Mouse (Mus musculus) MEL (cell line): ENCODE measurements around the gene Ppp3r1. TPM values are rescaled to one million over a fixed set of nuclear protein-coding genes. Genes with fewer than 3 reads are reported as not detected.

Experiments used
- DNase-seq: peaks from one replicate; pipeline ENCODE4 v3.0.0; 2011; ENCODE audit warnings: low read depth, low spot score
- H3K27ac ChIP-seq: 2 replicates; pipeline ENCODE4 v1.5.1; 2012; ENCODE audit warnings: low read depth, mild to moderate bottlenecking, control low read depth, low read length, moderate library complexity; ENCODE audit not compliant: control insufficient read depth
- H3K27me3 ChIP-seq, 2 experiments: fragments of 150-350 bp in 1 of 2; sonication (generic) in 1 of 2; 2 replicates each; pipeline ENCODE4 v1.6.1; 2012; ENCODE audit warnings: low read length in 2 of 2, mild to moderate bottlenecking in 2 of 2, improper control_type of control experiment in 1 of 2, moderate library complexity in 1 of 2; ENCODE audit not compliant: insufficient read depth in 2 of 2, control insufficient read depth in 1 of 2
- H3K36me3 ChIP-seq, 2 experiments: 2 replicates each; pipeline ENCODE4 v1.6.1; 2012 to 2014; ENCODE audit warnings: low read length in 2 of 2, improper control_type of control experiment in 1 of 2, inconsistent platforms in 1 of 2, mild to moderate bottlenecking in 1 of 2; ENCODE audit not compliant: insufficient read depth in 2 of 2, control insufficient read depth in 1 of 2
- H3K4me1 ChIP-seq, 2 experiments: fragments of 150-350 bp in 1 of 2; sonication (generic) in 1 of 2; 2 replicates each; pipeline ENCODE4 v1.6.1; 2012; ENCODE audit warnings: low read length in 2 of 2, improper control_type of control experiment in 1 of 2, mild to moderate bottlenecking in 1 of 2; ENCODE audit not compliant: insufficient read depth in 2 of 2, control insufficient read depth in 1 of 2
- H3K4me3 ChIP-seq, 2 experiments: fragments of 150-350 bp in 1 of 2; sonication (generic) in 1 of 2; 2 replicates each; pipeline ENCODE4 v1.5.1; 2012; ENCODE audit warnings: low read depth in 2 of 2, low read length in 2 of 2, mild to moderate bottlenecking in 2 of 2, moderate library complexity in 2 of 2, control low read depth in 1 of 2, improper control_type of control experiment in 1 of 2; ENCODE audit not compliant: control insufficient read depth in 1 of 2, insufficient read depth in 1 of 2
- H3K79me2 ChIP-seq: 2 replicates; pipeline ENCODE4 v1.6.1; 2012; ENCODE audit warnings: mild to moderate bottlenecking, low read length, moderate library complexity; ENCODE audit not compliant: control insufficient read depth, poor library complexity, insufficient read depth
- H3K9ac ChIP-seq: 2 replicates; pipeline ENCODE4 v1.6.1; 2012; ENCODE audit warnings: low read depth, mild to moderate bottlenecking, control low read depth, low read length, moderate library complexity; ENCODE audit not compliant: control insufficient read depth, poor library complexity, severe bottlenecking
- H3K9me3 ChIP-seq: fragments of 150-350 bp; sonication (generic); replicated peaks from 2 replicates; pipeline ENCODE4 v1.6.1; 2012; ENCODE audit warnings: mild to moderate bottlenecking, low read length, improper control_type of control experiment, moderate library complexity; ENCODE audit not compliant: insufficient read depth
- BHLHE40 ChIP-seq: IDR thresholded peaks from 2 replicates; pipeline ENCODE4 v1.6.1; 2012; ENCODE audit warnings: low read depth, mild to moderate bottlenecking, inconsistent platforms, low read length, improper control_type of control experiment, borderline replicate concordance
- CTCF ChIP-seq, 3 experiments: IDR thresholded peaks in 2 of 3; conservative IDR thresholded peaks in 1 of 3; 2 replicates each; pipeline ENCODE4 v1.5.1; 2011 to 2012; ENCODE audit warnings: low read length in 3 of 3, low read depth in 2 of 3, mild to moderate bottlenecking in 2 of 3, improper control_type of control experiment in 1 of 3, inconsistent platforms in 1 of 3, mixed read lengths in 1 of 3, moderate library complexity in 1 of 3; ENCODE audit not compliant: control insufficient read depth in 1 of 3, insufficient read depth in 1 of 3, poor library complexity in 1 of 3, severe bottlenecking in 1 of 3
- ELF1 ChIP-seq: IDR thresholded peaks from 2 replicates; pipeline ENCODE4 v1.6.1; 2014; ENCODE audit warnings: low read depth, mild to moderate bottlenecking, inconsistent platforms, low read length, improper control_type of control experiment, moderate library complexity
- HCFC1 ChIP-seq: IDR thresholded peaks from 2 replicates; pipeline ENCODE4 v1.6.1; 2012; ENCODE audit warnings: low read depth, mild to moderate bottlenecking, inconsistent platforms, low read length, improper control_type of control experiment, moderate library complexity
- MAX ChIP-seq: IDR thresholded peaks from 2 replicates; pipeline ENCODE4 v1.6.1; 2011; ENCODE audit warnings: low read length, improper control_type of control experiment
- MAZ ChIP-seq: IDR thresholded peaks from 2 replicates; pipeline ENCODE4 v1.6.1; 2012; ENCODE audit warnings: low read depth, mild to moderate bottlenecking, inconsistent platforms, low read length, improper control_type of control experiment
- MEF2A ChIP-seq: IDR thresholded peaks from 2 replicates; pipeline ENCODE4 v1.6.1; 2014; ENCODE audit warnings: low read depth, mild to moderate bottlenecking, inconsistent platforms, low read length, improper control_type of control experiment; ENCODE audit not compliant: poor library complexity, insufficient replicate concordance, severe bottlenecking; ENCODE audit errors: extremely low read depth
- MXI1 ChIP-seq: IDR thresholded peaks from 2 replicates; pipeline ENCODE4 v1.6.1; 2011; ENCODE audit warnings: mild to moderate bottlenecking, low read depth, low read length, improper control_type of control experiment
- NELFE ChIP-seq: IDR thresholded peaks from 2 replicates; pipeline ENCODE4 v1.6.1; 2011; ENCODE audit warnings: low read depth, low read length, improper control_type of control experiment
- NRF1 ChIP-seq: IDR thresholded peaks from 2 replicates; pipeline ENCODE4 v1.6.1; 2014; ENCODE audit warnings: low read depth, mild to moderate bottlenecking, inconsistent platforms, low read length, improper control_type of control experiment, moderate library complexity; ENCODE audit not compliant: poor library complexity, insufficient read depth, severe bottlenecking
- POLR2A ChIP-seq, 2 experiments: IDR thresholded peaks; 2 replicates each; pipeline ENCODE4 v1.6.1; 2011 to 2012; ENCODE audit warnings: low read length in 2 of 2, mild to moderate bottlenecking in 2 of 2, control low read depth in 1 of 2, improper control_type of control experiment in 1 of 2, low read depth in 1 of 2, moderate library complexity in 1 of 2; ENCODE audit not compliant: control insufficient read depth in 1 of 2, insufficient read depth in 1 of 2, poor library complexity in 1 of 2
- POLR2AphosphoS2 ChIP-seq: IDR thresholded peaks from 2 replicates; pipeline ENCODE4 v1.6.1; 2011; ENCODE audit warnings: low read length, improper control_type of control experiment
- SIN3A ChIP-seq: IDR thresholded peaks from 2 replicates; pipeline ENCODE4 v1.6.1; 2012; ENCODE audit warnings: low read length, improper control_type of control experiment, inconsistent platforms
- SMC3 ChIP-seq: IDR thresholded peaks from 2 replicates; pipeline ENCODE4 v1.6.1; 2011; ENCODE audit warnings: low read depth, low read length, improper control_type of control experiment
- TAL1 ChIP-seq: IDR thresholded peaks from 2 replicates; pipeline ENCODE4 v1.6.1; 2012; ENCODE audit warnings: mild to moderate bottlenecking, inconsistent platforms, low read length, moderate library complexity, mixed read lengths
- TBP ChIP-seq: IDR thresholded peaks from 2 replicates; pipeline ENCODE4 v1.8.0; 2011; ENCODE audit warnings: low read depth, low read length, improper control_type of control experiment
- UBTF ChIP-seq: IDR thresholded peaks from 2 replicates; pipeline ENCODE4 v1.6.1; 2012; ENCODE audit warnings: low read depth, mild to moderate bottlenecking, inconsistent platforms, low read length, improper control_type of control experiment, moderate library complexity, borderline replicate concordance; ENCODE audit not compliant: insufficient read depth
- USF1 ChIP-seq: IDR thresholded peaks from 2 replicates; pipeline ENCODE4 v1.6.1; 2014; ENCODE audit warnings: low read depth, mild to moderate bottlenecking, inconsistent platforms, low read length, improper control_type of control experiment, moderate library complexity
- USF2 ChIP-seq, 2 experiments: IDR thresholded peaks; 2 replicates each; pipeline ENCODE4 v1.6.1; 2011 to 2012; ENCODE audit warnings: improper control_type of control experiment in 2 of 2, low read length in 2 of 2, borderline replicate concordance in 1 of 2, inconsistent platforms in 1 of 2, low read depth in 1 of 2, mild to moderate bottlenecking in 1 of 2; ENCODE audit not compliant: insufficient read depth in 1 of 2
- ZC3H11A ChIP-seq: IDR thresholded peaks from 2 replicates; pipeline ENCODE4 v1.6.1; 2012; ENCODE audit warnings: low read depth, mild to moderate bottlenecking, inconsistent platforms, low read length, improper control_type of control experiment
- ZMIZ1 ChIP-seq: IDR thresholded peaks from 2 replicates; pipeline ENCODE4 v1.6.1; 2012; ENCODE audit warnings: low read depth, mild to moderate bottlenecking, inconsistent platforms, low read length, improper control_type of control experiment, moderate library complexity
- ZNF384 ChIP-seq: IDR thresholded peaks from 2 replicates; pipeline ENCODE4 v1.6.1; 2012; ENCODE audit warnings: low read depth, mild to moderate bottlenecking, inconsistent platforms, low read length, improper control_type of control experiment
- polyA plus RNA-seq, 2 experiments: library from polyadenylated mRNA; stranded (reverse) in 1 of 2; unstranded in 1 of 2; fragments of >175 nt in 1 of 2; fragments of >200 nt in 1 of 2; gene quantifications; 2 replicates each; pipeline versions ENCODE4 v1.2.1 to v1.2.4; 2012; ENCODE audit warnings: low replicate concordance in 2 of 2, low read depth in 1 of 2; ENCODE audit not compliant: insufficient read length in 2 of 2, insufficient read depth in 1 of 2, missing spikeins in 1 of 2
- total RNA-seq: library from RNA; depleted of rRNA; stranded (reverse); fragments of 300-350 nt; gene quantifications from 2 replicates; pipeline ENCODE4 v1.2.3, GENCODE M21; 2012; rRNA removed

Gene Ppp3r1
- 48.8 and 55.5 TPM in 2 replicates for total RNA-seq
- 10 to 100 TPM; 63.8 to 67.9 TPM for polyA plus RNA-seq

- Histone ChIP-seq H3K4me3 (peak within 1 kb of the TSS; percentile 81 to 96), H3K9ac (peak within 1 kb of the TSS; percentile 96), H3K4me1 (peaks cover 10 to 28% of the 10 kb centered on the region in 2 experiments), H3K27ac (peak within 1 kb of the TSS; percentile 94), H3K9me3 (no peaks in the 10 kb centered on the region), H3K27me3 (peaks cover 0 to 2% of the 10 kb centered on the region in 2 experiments; a peak in 1 of 4 replicates), H3K36me3 (peaks cover 0 to 35% of the 10 kb centered on the region in 2 experiments; a peak in 3 of 4 replicates), H3K79me2 (peaks cover 50% of the 10 kb centered on the region)
- peak; percentile 99 for DNase-seq
- TF ChIP-seq SIN3A (peak; percentile 87), TAL1 (no peak), MAX (peak; percentile 78), USF2 (IDR thresholded peaks at IDR 0.05; ENCODE audit: borderline replicate concordance in 1 of 2, insufficient read depth in 1 of 2, low read depth in 1 of 2, low read length in 2 of 2) (peak; percentile 56 to 72; a peak in 3 of 4 replicates), USF1 (peak; percentile 97), HCFC1 (peak; percentile 87), ZNF384 (no peak), ZMIZ1 (peak; percentile 68), SMC3 (no peak), TBP (peak; percentile 75), MAZ (0 out of 2 replicates have a peak, but pooled peaks have one; percentile 24), POLR2A (IDR thresholded peaks at IDR 0.05; ENCODE audit: control insufficient read depth in 1 of 2, insufficient read depth in 1 of 2, low read depth in 1 of 2, low read length in 2 of 2, poor library complexity in 1 of 2) (peak; percentile 90 to 92), POLR2AphosphoS2 (peak; percentile 67; the same call in 1 of the 2 replicates), BHLHE40 (peak; percentile 6; the same call in 1 of the 2 replicates), NRF1 (peak; percentile 48), MEF2A (no peak), CTCF (IDR thresholded peaks at IDR 0.05 in 2 of 3, conservative IDR thresholded peaks at IDR 0.05 in 1 of 3; ENCODE audit: control insufficient read depth in 1 of 3, insufficient read depth in 1 of 3, low read depth in 2 of 3, low read length in 3 of 3, poor library complexity in 1 of 3, severe bottlenecking in 1 of 3) (no peak), ELF1 (peak; percentile 85), UBTF (peak; percentile 60; the same call in 1 of the 2 replicates), NELFE (peak; percentile 85), ZC3H11A (no peak), MXI1 (peak; percentile 49; the same call in 1 of the 2 replicates)
Measured at GRCm38 (mm10) chr11:17158858-17159737, at the start of gene Ppp3r1. TSS of gene Ppp3r1 (plus strand) at chr11:17159263.
